8 mouse cellular contexts compared by ENCODE assay signal in genomic region chr8:77517301-77518200, GRCm38 (mm10). TPM values are rescaled to one million over a fixed set of nuclear protein-coding genes. Genes with fewer than 3 reads are reported as not detected.
A peak's percentile ranks its signal among the peaks of the same experiment; 100 is the strongest.
DNase-seq lines count a peak whose midpoint lies in the region; ATAC-seq and TF ChIP-seq lines count a peak whose summit lies in the region.

TSS of gene Arhgap10 (minus strand) at chr8:77517953.

- H3K27me3 ChIP-seq in heart, embryonic 12.5 days (replicated peaks), result no peaks in the 10 kb centered on the region
- H3K27me3 ChIP-seq in kidney, postnatal 0 days (ENCODE audit: insufficient read depth, low read length), result no peaks in the 10 kb centered on the region
- H3K27me3 ChIP-seq in liver, embryonic 16.5 days (ENCODE audit: control insufficient read depth, insufficient read depth, low read depth, low read length), result no peaks in the 10 kb centered on the region
- peaks cover 31% of the 10 kb centered on the region for H3K27me3 ChIP-seq in neural tube, embryonic 12.5 days (replicated peaks)
- H3K27me3 ChIP-seq in stomach, postnatal 0 days (ENCODE audit: control insufficient read depth, insufficient read depth, low read length), result no peaks in the 10 kb centered on the region

- H3K9me3 ChIP-seq in heart, embryonic 12.5 days (replicated peaks), result no peaks in the 10 kb centered on the region
- no peaks in the 10 kb centered on the region for H3K9me3 ChIP-seq in kidney, postnatal 0 days (replicated peaks; ENCODE audit: low read length)
- no peaks in the 10 kb centered on the region for H3K9me3 ChIP-seq in liver, embryonic 16.5 days (replicated peaks; ENCODE audit: control insufficient read depth, low read length)
- no peaks in the 10 kb centered on the region for H3K9me3 ChIP-seq in neural tube, embryonic 12.5 days
- no peaks in the 10 kb centered on the region for H3K9me3 ChIP-seq in stomach, postnatal 0 days (ENCODE audit: control insufficient read depth, low read length)

- no peak for TF ChIP-seq EP300 in stomach, postnatal 0 days (optimal IDR thresholded peaks at IDR 0.05)

- peak; percentile 92 for DNase-seq in CD4-positive helper T cell, adult 2 months (ENCODE audit: low read depth, low spot score)
- peak; percentile 95 for DNase-seq in kidney, postnatal 0 days (ENCODE audit: low spot score)
- peak; percentile 87 for DNase-seq in stomach, postnatal 0 days (ENCODE audit: low spot score)

- peak within 1 kb of the TSS; percentile 79 for H3K4me3 ChIP-seq in bone marrow macrophage, adult 2 months (ENCODE audit: insufficient read depth, low read length)
- H3K4me3 ChIP-seq in embryonic fibroblast, embryonic 13.5 days (ENCODE audit: insufficient read depth, low read length), result peak within 1 kb of the TSS; percentile 94
- peak within 1 kb of the TSS; percentile 87 for H3K4me3 ChIP-seq in heart, embryonic 12.5 days
- H3K4me3 ChIP-seq in kidney, postnatal 0 days (replicated peaks; ENCODE audit: low read depth, low read length), result peak within 1 kb of the TSS; percentile 77
- H3K4me3 ChIP-seq in liver, embryonic 16.5 days (ENCODE audit: low read depth, low read length), result peak within 1 kb of the TSS; percentile 76
- H3K4me3 ChIP-seq in neural tube, embryonic 12.5 days, result peak within 1 kb of the TSS; percentile 65
- H3K4me3 ChIP-seq in stomach, postnatal 0 days (ENCODE audit: low read depth, low read length), result peak within 1 kb of the TSS; percentile 80

- peak within 1 kb of the TSS; percentile 87 for H3K4me2 ChIP-seq in heart, embryonic 12.5 days
- H3K4me2 ChIP-seq in kidney, postnatal 0 days (ENCODE audit: low read length), result peak within 1 kb of the TSS; percentile 68
- H3K4me2 ChIP-seq in liver, embryonic 16.5 days (ENCODE audit: low read depth, low read length), result peak within 1 kb of the TSS; percentile 95
- H3K4me2 ChIP-seq in neural tube, embryonic 12.5 days (replicated peaks), result peak within 1 kb of the TSS; percentile 89
- peak within 1 kb of the TSS; percentile 74 for H3K4me2 ChIP-seq in stomach, postnatal 0 days (replicated peaks; ENCODE audit: low read depth)

- ATAC-seq in heart, embryonic 12.5 days (ENCODE audit: insufficient number of reproducible peaks, low FRiP score), result peak; percentile 90
- ATAC-seq in kidney, postnatal 0 days (replicated peaks; ENCODE audit: low FRiP score, low read depth), result peak; percentile 88
- peak; percentile 91 for ATAC-seq in liver, embryonic 16.5 days (ENCODE audit: low read depth)
- peak; percentile 90 for ATAC-seq in neural tube, embryonic 12.5 days (ENCODE audit: low FRiP score, low read depth)
- ATAC-seq in stomach, postnatal 0 days (ENCODE audit: low FRiP score, low TSS enrichment), result peak; percentile 90

- peaks cover 31% of the 10 kb centered on the region for H3K4me1 ChIP-seq in bone marrow macrophage, adult 2 months (ENCODE audit: control insufficient read depth, insufficient read depth, low read length)
- peaks cover 9% of the 10 kb centered on the region; the same call in 1 of the 2 replicates for H3K4me1 ChIP-seq in embryonic fibroblast, embryonic 13.5 days (ENCODE audit: control insufficient read depth, insufficient read depth, low read length)
- H3K4me1 ChIP-seq in heart, embryonic 12.5 days (replicated peaks), result peaks cover 40% of the 10 kb centered on the region
- peaks cover 21% of the 10 kb centered on the region for H3K4me1 ChIP-seq in kidney, postnatal 0 days (replicated peaks; ENCODE audit: insufficient read depth, low read length)
- peaks cover 13% of the 10 kb centered on the region for H3K4me1 ChIP-seq in liver, embryonic 16.5 days (ENCODE audit: control insufficient read depth, low read depth, low read length)
- H3K4me1 ChIP-seq in neural tube, embryonic 12.5 days, result peaks cover 11% of the 10 kb centered on the region; the same call in 1 of the 2 replicates
- H3K4me1 ChIP-seq in stomach, postnatal 0 days (replicated peaks; ENCODE audit: control insufficient read depth, insufficient read depth), result peaks cover 2% of the 10 kb centered on the region

- no peak for TF ChIP-seq POLR2A in bone marrow macrophage, adult 2 months (IDR thresholded peaks at IDR 0.05; ENCODE audit: borderline replicate concordance, low read depth, low read length)
- TF ChIP-seq POLR2A in embryonic fibroblast, embryonic 13.5 days (IDR thresholded peaks at IDR 0.05; ENCODE audit: low read depth, low read length), result peak; percentile 78

- no peak for TF ChIP-seq CTCF in bone marrow macrophage, adult 2 months (IDR thresholded peaks at IDR 0.05; ENCODE audit: low read depth, low read length)
- no peak for TF ChIP-seq CTCF in embryonic fibroblast, embryonic 13.5 days (IDR thresholded peaks at IDR 0.05; ENCODE audit: borderline replicate concordance, insufficient read depth, low read length)
- no peak for TF ChIP-seq CTCF in kidney, postnatal 0 days (IDR thresholded peaks at IDR 0.05; ENCODE audit: low read depth)
- TF ChIP-seq CTCF in stomach, postnatal 0 days (IDR thresholded peaks at IDR 0.05; ENCODE audit: low read depth), result 0 out of 2 replicates have a peak, but pooled peaks have one; percentile 1

- H3K9ac ChIP-seq in heart, embryonic 12.5 days, result peak within 1 kb of the TSS; percentile 94
- peak within 1 kb of the TSS; percentile 81 for H3K9ac ChIP-seq in kidney, postnatal 0 days (ENCODE audit: low read depth, low read length)
- H3K9ac ChIP-seq in liver, embryonic 16.5 days (ENCODE audit: low read depth, low read length), result peak within 1 kb of the TSS; percentile 76
- H3K9ac ChIP-seq in neural tube, embryonic 12.5 days, result peak within 1 kb of the TSS; percentile 72
- peak within 1 kb of the TSS; percentile 86 for H3K9ac ChIP-seq in stomach, postnatal 0 days (ENCODE audit: low read length)

- H3K27ac ChIP-seq in bone marrow macrophage, adult 2 months (ENCODE audit: insufficient read depth, low read depth, low read length), result peak within 1 kb of the TSS; percentile 72
- peak within 1 kb of the TSS; percentile 84 for H3K27ac ChIP-seq in embryonic fibroblast, embryonic 13.5 days (ENCODE audit: insufficient read depth, low read length)
- H3K27ac ChIP-seq in heart, embryonic 12.5 days (ENCODE audit: poor library complexity, severe bottlenecking), result peak within 1 kb of the TSS; percentile 92
- H3K27ac ChIP-seq in kidney, postnatal 0 days, result peak within 1 kb of the TSS; percentile 91
- peak within 1 kb of the TSS; percentile 74 for H3K27ac ChIP-seq in liver, embryonic 16.5 days (ENCODE audit: low read length)
- no peak within 1 kb of the TSS for H3K27ac ChIP-seq in neural tube, embryonic 12.5 days
- H3K27ac ChIP-seq in stomach, postnatal 0 days (replicated peaks), result peak within 1 kb of the TSS; percentile 92

- H3K36me3 ChIP-seq in heart, embryonic 12.5 days, result no peaks in the 10 kb centered on the region; the same call in 1 of the 2 replicates
- H3K36me3 ChIP-seq in kidney, postnatal 0 days (ENCODE audit: insufficient read depth, low read length), result no peaks in the 10 kb centered on the region
- no peaks in the 10 kb centered on the region for H3K36me3 ChIP-seq in liver, embryonic 16.5 days (ENCODE audit: control insufficient read depth, insufficient read depth)
- H3K36me3 ChIP-seq in neural tube, embryonic 12.5 days, result no peaks in the 10 kb centered on the region
- H3K36me3 ChIP-seq in stomach, postnatal 0 days (ENCODE audit: control insufficient read depth, insufficient read depth, low read length), result no peaks in the 10 kb centered on the region

- WGBS in heart, embryonic 12.5 days, result under 1% methylated on average over 84 of the region's 95 CpGs
- under 1% methylated on average over 78 of the region's 95 CpGs for WGBS in kidney, postnatal 0 days
- under 1% methylated on average over 64 of the region's 95 CpGs for WGBS in liver, embryonic 16.5 days (ENCODE audit: insufficient replicate concordance)
- under 1% methylated on average over 87 of the region's 95 CpGs for WGBS in neural tube, embryonic 12.5 days
- WGBS in stomach, postnatal 0 days, result under 1% methylated on average over 52 of the region's 95 CpGs

RNA-seq across cellular contexts. Expression of gene Arhgap10, which starts in this region (rescaled TPM):
- 34.9 and 39.0 TPM in 2 replicates for polyA plus RNA-seq in bone marrow macrophage, adult 2 months (2012; ENCODE audit: insufficient read depth, insufficient read length, missing spikeins)
- polyA plus RNA-seq in embryonic fibroblast, embryonic 13.5 days (2011; ENCODE audit: insufficient read length, low read depth, missing spikeins), result 32.1 and 41.4 TPM in 2 replicates
- polyA plus RNA-seq in heart, embryonic 12.5 days (2016; fragmentation: Nextera tagmentation; extraction: Ambion mirVana), result 23.8 and 25.3 TPM in 2 replicates
- polyA plus RNA-seq in kidney, postnatal 0 days (2015; fragmentation: Nextera tagmentation; extraction: Ambion mirVana), result 26.6 and 28.5 TPM in 2 replicates
- polyA plus RNA-seq in liver, embryonic 16.5 days (2015; fragmentation: Nextera tagmentation; extraction: Ambion mirVana), result 5.7 and 7.0 TPM in 2 replicates
- polyA plus RNA-seq in neural tube, embryonic 12.5 days (2016; fragmentation: Nextera tagmentation; extraction: Ambion mirVana), result 12.1 and 12.6 TPM in 2 replicates
- polyA plus RNA-seq in stomach, postnatal 0 days (2015; fragmentation: Nextera tagmentation; extraction: Ambion mirVana), result 18.8 TPM in 2 replicates
